Mouse (Mus musculus): ENCODE measurements around the gene Msh5.

GRCm38 (mm10) chr17:34997142-34997483, 49.4 kb downstream of the Msh5 start:
- TF ChIP-seq CTCF (conservative IDR thresholded peaks at IDR 0.05; ENCODE audit: insufficient read depth, insufficient read length, low read depth, low read length), result no peak
- no peak for TF ChIP-seq POLR2A (IDR thresholded peaks at IDR 0.05; ENCODE audit: low read depth, low read length)

Measured in kidney, adult 2 months (tissue).